Mouse (Mus musculus) embryonic facial prominence, embryonic 13.5 days (tissue): Measurements from ENCODE around the gene Nrcam. TPM values are rescaled to one million over a fixed set of nuclear protein-coding genes. Genes with fewer than 3 reads are reported as not detected.
"Not testable (repeated sequence)": the region's sequence is repeated elsewhere in the genome, so short reads cannot be mapped to it uniquely, and the experiment has no call there.

Source experiments
- ATAC-seq: fragments of 200-750 bp; cut with Nextera tagmentation; 2 replicates; pipeline ENCODE4 v1.8.0; 2017; ENCODE audit warnings: low read depth; ENCODE audit not compliant: insufficient number of reproducible peaks, insufficient read depth, low FRiP score, low TSS enrichment
- H3K27ac ChIP-seq: fragments of 300-500 bp; sonication (generic); 2 replicates; pipeline ENCODE4 v1.5.1; 2015; ENCODE audit warnings: moderate library complexity, mild to moderate bottlenecking, inconsistent platforms
- H3K27me3 ChIP-seq: fragments of 300-500 bp; sonication (generic); 2 replicates; pipeline ENCODE4 v1.6.1; 2015; ENCODE audit warnings: mild to moderate bottlenecking, inconsistent platforms
- H3K36me3 ChIP-seq: fragments of 300-500 bp; sonication (generic); 2 replicates; pipeline ENCODE4 v1.6.1; 2015; ENCODE audit warnings: mild to moderate bottlenecking, inconsistent platforms
- H3K4me1 ChIP-seq: fragments of 300-500 bp; sonication (generic); 2 replicates; pipeline ENCODE4 v1.6.1; 2015; ENCODE audit warnings: inconsistent platforms
- H3K4me2 ChIP-seq: fragments of 300-500 bp; sonication (generic); 2 replicates; pipeline ENCODE4 v1.6.1; 2015; ENCODE audit warnings: moderate library complexity, mild to moderate bottlenecking, inconsistent platforms
- H3K4me3 ChIP-seq: fragments of 300-500 bp; sonication (generic); 2 replicates; pipeline ENCODE4 v1.5.1; 2015; ENCODE audit warnings: mild to moderate bottlenecking, inconsistent platforms
- H3K9ac ChIP-seq: fragments of 300-500 bp; sonication (generic); 2 replicates; pipeline ENCODE4 v1.6.1; 2015; ENCODE audit warnings: mild to moderate bottlenecking, inconsistent platforms
- H3K9me3 ChIP-seq: fragments of 300-500 bp; sonication (generic); 2 replicates; pipeline ENCODE4 v1.6.1; 2016; ENCODE audit warnings: inconsistent platforms
- WGBS: fragments of 180-500 bp; shearing (Covaris S2); methylation state at CpG from one replicate; pipeline ENCODE4 v1.1.7; 2015; ENCODE audit warnings: mixed read lengths; 5-methylcytosine and 5-hydroxymethylcytosine counted together
- polyA plus RNA-seq: library from polyadenylated mRNA; unstranded; fragments of >200 nt; fragmentation: Nextera tagmentation; extraction: Ambion mirVana; gene quantifications from 2 replicates; pipeline ENCODE4 v1.2.1, GENCODE M21; 2015

Gene Nrcam
- polyA plus RNA-seq: 3.6 and 4.5 TPM in 2 replicates

- WGBS: 2% methylated on average over 71 of the region's 74 CpGs
- Histone ChIP-seq H3K4me2 (peak within 1 kb of the TSS; percentile 100), H3K4me1 (peaks cover 12% of the 10 kb centered on the region), H3K27me3 (peaks cover 36% of the 10 kb centered on the region), H3K36me3 (no peaks in the 10 kb centered on the region), H3K9ac (peak within 1 kb of the TSS; percentile 65), H3K4me3 (peak within 1 kb of the TSS; percentile 63), H3K27ac (no peak within 1 kb of the TSS), H3K9me3 (no peaks in the 10 kb centered on the region)
- peak; percentile 61 for ATAC-seq
These were observed at the start of gene Nrcam for GRCm38 (mm10) chr12:44328381-44329315. Nrcam (plus strand) TSS chr12:44328885.

DNA sequence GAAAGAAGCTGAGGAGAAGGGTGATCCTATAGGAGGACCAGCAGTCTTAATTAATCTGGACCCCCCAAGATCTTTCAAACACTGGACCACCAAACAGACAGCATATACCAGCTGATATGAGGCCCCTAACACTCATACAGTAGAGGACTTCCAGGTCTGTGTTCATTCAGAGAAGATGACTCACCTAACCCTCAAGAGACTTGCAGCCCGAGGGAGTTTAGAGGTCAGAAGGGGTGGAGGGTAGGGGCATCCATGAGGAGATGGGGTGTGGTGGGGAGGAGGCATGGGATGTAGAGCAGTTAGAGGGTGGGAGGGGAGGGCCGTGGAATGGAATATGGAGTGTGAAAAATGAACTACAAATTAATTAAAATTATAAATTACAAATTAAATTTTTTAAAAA, 48.5 kb upstream of the Nrcam start:
- H3K4me2 ChIP-seq, H3K4me1 ChIP-seq, H3K36me3 ChIP-seq, H3K27ac ChIP-seq, H3K4me3 ChIP-seq, H3K9me3 ChIP-seq, H3K9ac ChIP-seq, H3K27me3 ChIP-seq, ATAC-seq: not testable (repeated sequence)
- WGBS: 84% methylated on average over 2 of the region's 2 CpGs

DNA sequence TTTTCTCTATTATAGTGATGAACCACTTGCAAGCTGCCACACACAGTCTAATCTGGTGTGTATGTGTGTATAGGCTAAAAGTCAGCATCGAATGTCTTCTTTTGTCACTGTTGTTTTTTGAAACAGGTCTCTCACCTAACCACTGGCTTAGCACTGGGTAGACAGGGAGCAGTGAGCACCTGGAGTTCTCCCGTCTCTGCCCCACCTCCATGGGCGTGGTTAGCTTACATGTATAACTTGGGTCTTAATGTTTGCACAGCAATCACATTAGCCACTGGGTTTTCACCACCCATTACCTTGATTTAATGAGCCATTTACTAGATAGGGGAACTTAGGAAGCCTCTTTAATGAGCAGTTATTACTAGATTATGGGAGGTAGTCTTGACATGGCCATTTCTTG, 47.2 kb upstream of the Nrcam start:
- no peaks in the 10 kb centered on the region for H3K4me1 ChIP-seq
- WGBS: 84% methylated on average over 3 of the region's 3 CpGs
- H3K9me3 ChIP-seq: no peaks in the 10 kb centered on the region
- no peak for ATAC-seq
- peaks cover 6% of the 10 kb centered on the region for H3K36me3 ChIP-seq
- H3K9ac ChIP-seq: no peak overlapping the region
- H3K27ac ChIP-seq: no peak overlapping the region
- no peak overlapping the region for H3K4me2 ChIP-seq
- H3K4me3 ChIP-seq: no peak overlapping the region
- H3K27me3 ChIP-seq: no peaks in the 10 kb centered on the region

- Histone ChIP-seq H3K9ac (no peak overlapping the region), H3K36me3 (peaks cover 12% of the 10 kb centered on the region), H3K27me3 (no peaks in the 10 kb centered on the region), H3K4me2 (no peak overlapping the region), H3K4me1 (no peaks in the 10 kb centered on the region), H3K4me3 (no peak overlapping the region), H3K27ac (no peak overlapping the region), H3K9me3 (no peaks in the 10 kb centered on the region)
- no peak for ATAC-seq
- 30% methylated on average over 9 of the region's 9 CpGs for WGBS
These were observed 45.3 kb upstream of the Nrcam start for GRCm38 (mm10) chr12:44283378-44283777.

DNA sequence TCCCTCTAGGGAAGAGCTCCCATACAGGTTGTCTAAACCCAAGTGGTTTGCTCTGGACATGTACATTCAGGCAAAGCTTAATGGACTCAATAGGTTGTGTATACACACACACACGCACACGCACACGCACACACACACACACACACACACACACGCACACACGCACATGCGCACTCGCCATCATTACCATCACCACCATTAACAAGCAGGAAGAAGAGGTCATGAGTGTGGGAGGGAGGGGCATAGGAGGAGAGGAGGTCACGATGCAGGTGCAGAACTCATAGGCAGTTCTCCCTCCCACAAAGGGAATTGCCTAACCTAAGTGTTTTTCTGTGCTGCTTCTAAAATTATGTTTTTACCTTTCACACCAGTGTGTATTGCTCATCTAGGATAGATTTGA, 41.7 kb upstream of the Nrcam start:
- no peak overlapping the region for H3K27ac ChIP-seq
- peaks cover 22% of the 10 kb centered on the region for H3K36me3 ChIP-seq
- H3K4me2 ChIP-seq: no peak overlapping the region
- no peak overlapping the region for H3K4me3 ChIP-seq
- no peaks in the 10 kb centered on the region for H3K4me1 ChIP-seq
- no peaks in the 10 kb centered on the region for H3K9me3 ChIP-seq
- ATAC-seq: no peak
- WGBS: 91% methylated on average over 8 of the region's 8 CpGs
- no peaks in the 10 kb centered on the region for H3K27me3 ChIP-seq
- no peak overlapping the region for H3K9ac ChIP-seq

GRCm38 (mm10) chr12:44292281-44292680, 36.4 kb upstream of the Nrcam start:
- Histone ChIP-seq H3K27me3 (no peaks in the 10 kb centered on the region), H3K4me1 (no peaks in the 10 kb centered on the region), H3K36me3 (peaks cover 19% of the 10 kb centered on the region), H3K4me3 (no peak overlapping the region), H3K9ac (no peak overlapping the region), H3K4me2 (no peak overlapping the region), H3K9me3 (no peaks in the 10 kb centered on the region), H3K27ac (no peak overlapping the region)
- no peak for ATAC-seq

- Histone ChIP-seq H3K27me3 (no peaks in the 10 kb centered on the region), H3K9ac (no peak overlapping the region)
- ATAC-seq: no peak
These were observed 27.9 kb upstream of the Nrcam start for GRCm38 (mm10) chr12:44300793-44301192.

GRCm38 (mm10) chr12:44304012-44304411, 24.7 kb upstream of the Nrcam start:
- no peak overlapping the region for H3K4me3 ChIP-seq
- H3K9me3 ChIP-seq: no peaks in the 10 kb centered on the region
- H3K27me3 ChIP-seq: no peaks in the 10 kb centered on the region
- ATAC-seq: no peak
- H3K9ac ChIP-seq: no peak overlapping the region
- H3K4me2 ChIP-seq: no peak overlapping the region
- WGBS: 97% methylated on average over 1 of the region's 1 CpGs
- H3K27ac ChIP-seq: no peak overlapping the region
- no peaks in the 10 kb centered on the region for H3K4me1 ChIP-seq
- peaks cover 30% of the 10 kb centered on the region for H3K36me3 ChIP-seq

More at GRCm38 (mm10) chr12:44300793-44301192, 27.9 kb upstream of the Nrcam start:
- Histone ChIP-seq H3K4me3 (no peak overlapping the region), H3K9me3 (no peaks in the 10 kb centered on the region), H3K4me1 (no peaks in the 10 kb centered on the region), H3K36me3 (peaks cover 22% of the 10 kb centered on the region), H3K4me2 (no peak overlapping the region), H3K27ac (no peak overlapping the region)

GRCm38 (mm10) chr12:44304869-44305268, 23.8 kb upstream of the Nrcam start:
- Histone ChIP-seq H3K4me3 (no peak overlapping the region), H3K4me2 (no peak overlapping the region), H3K27ac (no peak overlapping the region), H3K36me3 (peaks cover 30% of the 10 kb centered on the region), H3K27me3 (no peaks in the 10 kb centered on the region), H3K9me3 (no peaks in the 10 kb centered on the region), H3K9ac (no peak overlapping the region), H3K4me1 (no peaks in the 10 kb centered on the region)
- 80% methylated on average over 5 of the region's 5 CpGs for WGBS
- no peak for ATAC-seq

GRCm38 (mm10) chr12:44308221-44308620, 20.5 kb upstream of the Nrcam start:
- Histone ChIP-seq H3K4me1 (no peaks in the 10 kb centered on the region), H3K36me3 (peaks cover 21% of the 10 kb centered on the region), H3K9me3 (no peaks in the 10 kb centered on the region), H3K9ac (no peak overlapping the region), H3K4me3 (no peak overlapping the region), H3K4me2 (no peak overlapping the region), H3K27ac (no peak overlapping the region), H3K27me3 (no peaks in the 10 kb centered on the region)
- WGBS: 85% methylated on average over 3 of the region's 3 CpGs
- ATAC-seq: no peak

DNA sequence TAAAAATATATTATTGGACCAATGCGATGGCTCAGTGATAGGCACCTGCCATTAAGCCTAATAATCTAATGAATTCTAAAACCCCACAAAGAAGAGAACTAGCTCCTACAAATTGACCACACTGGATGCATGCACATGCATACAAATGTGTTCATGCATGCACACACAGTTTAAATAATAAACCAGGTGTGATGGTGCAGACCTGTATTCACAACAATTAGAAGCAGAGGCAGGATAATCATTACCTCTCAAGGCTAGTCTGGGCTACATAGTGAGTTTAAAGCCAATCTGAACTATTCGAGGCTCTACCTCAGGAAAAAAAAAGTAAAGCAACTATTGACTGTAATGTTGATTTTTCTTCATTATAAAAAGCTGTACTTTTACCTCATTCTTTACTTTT, 13.5 kb upstream of the Nrcam start:
- Histone ChIP-seq H3K27ac (no peak overlapping the region), H3K27me3 (no peaks in the 10 kb centered on the region), H3K4me2 (no peak overlapping the region), H3K4me3 (no peak overlapping the region), H3K4me1 (no peaks in the 10 kb centered on the region), H3K9ac (no peak overlapping the region), H3K9me3 (no peaks in the 10 kb centered on the region), H3K36me3 (peaks cover 9% of the 10 kb centered on the region)
- no peak for ATAC-seq
- WGBS: 88% methylated on average over 2 of the region's 2 CpGs

- H3K36me3 ChIP-seq: no peaks in the 10 kb centered on the region
- H3K27me3 ChIP-seq: peaks cover 13% of the 10 kb centered on the region
- H3K9me3 ChIP-seq: no peaks in the 10 kb centered on the region
- no peak for ATAC-seq
- H3K4me2 ChIP-seq: no peak overlapping the region
- H3K4me3 ChIP-seq: no peak overlapping the region
- no peak overlapping the region for H3K9ac ChIP-seq
- H3K27ac ChIP-seq: no peak overlapping the region
- peaks cover 7% of the 10 kb centered on the region for H3K4me1 ChIP-seq
These were observed 3.6 kb upstream of the Nrcam start for GRCm38 (mm10) chr12:44325091-44325490.
